Mouse (Mus musculus) macrophage (primary cell): Measurements from ENCODE around the gene E130208F15Rik. TPM values are rescaled to one million over a fixed set of nuclear protein-coding genes. Genes with fewer than 3 reads are reported as not detected.

ENCODE experiments used
- H3K27ac ChIP-seq: fragments of 350-480 bp; formaldehyde crosslinking; 2 replicates; pipeline ENCODE4 v1.9.0; 2021
- H3K36me3 ChIP-seq: fragments of 350-480 bp; formaldehyde crosslinking; 2 replicates; pipeline ENCODE4 v1.9.0; 2021; ENCODE audit errors: inconsistent target
- H3K4me3 ChIP-seq: fragments of 350-480 bp; formaldehyde crosslinking; 2 replicates; pipeline ENCODE4 v1.9.0; 2021; ENCODE audit errors: inconsistent target
- H3K79me2 ChIP-seq: fragments of 350-480 bp; formaldehyde crosslinking; 2 replicates; pipeline ENCODE4 v1.9.0; 2021; ENCODE audit errors: inconsistent target
- WGBS: methylation state at CpG from one replicate; pipeline ENCODE4 v1.1.7; 2026; ENCODE audit warnings: inconsistent platforms; ENCODE audit not compliant: missing documents; 5-methylcytosine and 5-hydroxymethylcytosine counted together
- polyA plus RNA-seq: library from polyadenylated mRNA; stranded (reverse); fragments of 250-400 nt; gene quantifications from 3 replicates; pipeline ENCODE4 v1.2.4, GENCODE M21; 2018; ENCODE audit warnings: inconsistent platforms

E130208F15Rik gene
- polyA plus RNA-seq, 1 experiment from 2014 or later: 0.57 TPM

- no peak overlapping the region for H3K27ac ChIP-seq
- H3K4me3 ChIP-seq: no peak overlapping the region
- H3K79me2 ChIP-seq: no peaks in the 10 kb centered on the region
- H3K36me3 ChIP-seq: no peaks in the 10 kb centered on the region
- WGBS: 89% methylated on average over 6 of the region's 6 CpGs
Measured at GRCm38 (mm10) chr7:30335688-30336087, 14.1 kb downstream of the E130208F15Rik start.

GRCm38 (mm10) chr7:30336384-30336783 lies 14.8 kb downstream of the E130208F15Rik start:
- H3K4me3 ChIP-seq: no peak overlapping the region
- 2% methylated on average over 9 of the region's 9 CpGs for WGBS
- H3K27ac ChIP-seq: no peak overlapping the region
- no peaks in the 10 kb centered on the region for H3K79me2 ChIP-seq
- H3K36me3 ChIP-seq: no peaks in the 10 kb centered on the region

- H3K4me3 ChIP-seq: no peak overlapping the region
- 88% methylated on average over 5 of the region's 5 CpGs for WGBS
- H3K36me3 ChIP-seq: no peaks in the 10 kb centered on the region
- H3K27ac ChIP-seq: no peak overlapping the region
- no peaks in the 10 kb centered on the region for H3K79me2 ChIP-seq
Measured at GRCm38 (mm10) chr7:30339432-30340109, 18.0 kb downstream of the E130208F15Rik start.

- WGBS: 30% methylated on average over 21 of the region's 21 CpGs
- Histone ChIP-seq H3K4me3 (no peak overlapping the region), H3K27ac (no peak overlapping the region), H3K36me3 (no peaks in the 10 kb centered on the region), H3K79me2 (no peaks in the 10 kb centered on the region)
Measured at GRCm38 (mm10) chr7:30346635-30347379, 25.3 kb downstream of the E130208F15Rik start.

- Histone ChIP-seq H3K4me3 (no peak overlapping the region), H3K36me3 (no peaks in the 10 kb centered on the region), H3K27ac (no peak overlapping the region), H3K79me2 (no peaks in the 10 kb centered on the region)
- under 1% methylated on average over 30 of the region's 30 CpGs for WGBS
Measured at GRCm38 (mm10) chr7:30347828-30348227, 26.3 kb downstream of the E130208F15Rik start.

GRCm38 (mm10) chr7:30353279-30353822 lies 31.8 kb downstream of the E130208F15Rik start:
- WGBS: 12% methylated on average over 6 of the region's 6 CpGs
- Histone ChIP-seq H3K79me2 (no peaks in the 10 kb centered on the region), H3K4me3 (no peak overlapping the region), H3K27ac (no peak overlapping the region), H3K36me3 (no peaks in the 10 kb centered on the region)

GRCm38 (mm10) chr7:30354059-30354458 lies 32.5 kb downstream of the E130208F15Rik start:
- H3K4me3 ChIP-seq: no peak overlapping the region
- WGBS: 75% methylated on average over 4 of the region's 4 CpGs
- H3K36me3 ChIP-seq: no peaks in the 10 kb centered on the region
- no peaks in the 10 kb centered on the region for H3K79me2 ChIP-seq
- H3K27ac ChIP-seq: no peak overlapping the region

DNA sequence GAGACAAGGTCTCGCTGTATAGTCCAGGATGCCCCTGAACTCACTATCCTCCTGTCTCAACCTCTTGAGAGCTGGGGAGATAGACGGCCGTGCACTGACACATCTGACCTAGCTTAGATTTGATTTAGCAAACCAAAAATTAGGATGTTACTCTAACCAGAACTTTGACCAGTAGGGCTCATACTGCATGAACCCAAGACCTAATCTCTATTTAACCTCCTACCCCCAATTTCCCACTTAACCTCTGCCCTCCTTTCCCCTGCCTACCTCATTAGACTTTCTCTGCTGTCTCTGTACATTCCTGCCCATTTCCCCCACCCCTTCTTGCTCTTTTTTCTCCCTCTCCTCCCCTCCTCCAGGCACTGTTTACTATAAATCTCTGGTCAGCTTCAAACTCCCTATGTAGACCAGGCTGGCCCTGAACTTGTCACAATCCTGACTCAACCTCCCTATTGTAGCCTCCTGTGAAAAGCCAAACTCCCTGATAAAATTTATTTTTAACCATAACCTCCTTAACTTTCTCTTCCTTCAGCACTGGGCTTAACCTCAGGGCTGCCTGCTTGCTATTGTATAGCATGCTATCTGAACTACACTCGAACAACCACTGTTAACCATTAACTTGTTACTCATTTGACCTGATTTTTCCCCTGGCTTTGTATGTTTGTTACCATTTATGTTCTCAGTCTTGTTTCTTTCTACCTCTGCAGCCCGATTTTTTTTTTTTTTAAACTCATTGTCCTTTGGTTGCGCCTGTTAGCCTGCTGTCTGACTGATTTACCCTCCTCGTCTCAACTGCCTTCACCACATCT lies 37.0 kb downstream of the E130208F15Rik start:
- Histone ChIP-seq H3K27ac (no peak overlapping the region), H3K4me3 (no peak overlapping the region)
- whole genome bisulfite sequencing: 81% methylated on average over 7 of the region's 7 CpGs

GRCm38 (mm10) chr7:30359276-30359865 lies 37.8 kb downstream of the E130208F15Rik start:
- H3K27ac ChIP-seq: no peak overlapping the region
- H3K36me3 ChIP-seq: no peaks in the 10 kb centered on the region
- no peak overlapping the region for H3K4me3 ChIP-seq
- WGBS: 90% methylated on average over 31 of the region's 31 CpGs
- H3K79me2 ChIP-seq: no peaks in the 10 kb centered on the region

More for the DNA sequence above, 37.0 kb downstream of the E130208F15Rik start:
- no peaks in the 10 kb centered on the region for H3K36me3 ChIP-seq
- H3K79me2 ChIP-seq: no peaks in the 10 kb centered on the region

- Histone ChIP-seq H3K4me3 (no peak overlapping the region), H3K36me3 (no peaks in the 10 kb centered on the region), H3K79me2 (no peaks in the 10 kb centered on the region), H3K27ac (no peak overlapping the region)
- 91% methylated on average over 17 of the region's 17 CpGs for WGBS
Measured at GRCm38 (mm10) chr7:30360028-30360427, 38.5 kb downstream of the E130208F15Rik start.

GRCm38 (mm10) chr7:30362652-30363343 lies 41.3 kb downstream of the E130208F15Rik start, which contains the start of gene Lrfn3:
Lrfn3 (minus strand) TSS chr7:30362772.
- Histone ChIP-seq H3K36me3 (no peaks in the 10 kb centered on the region), H3K27ac (no peak within 1 kb of the TSS), H3K4me3 (no peak within 1 kb of the TSS), H3K79me2 (no peaks in the 10 kb centered on the region)
- 8% methylated on average over 29 of the region's 55 CpGs for WGBS

- Histone ChIP-seq H3K4me3 (no peak overlapping the region), H3K36me3 (no peaks in the 10 kb centered on the region), H3K79me2 (no peaks in the 10 kb centered on the region), H3K27ac (no peak overlapping the region)
- 66% methylated on average over 5 of the region's 6 CpGs for WGBS
Measured at GRCm38 (mm10) chr7:30363344-30363738, 41.8 kb downstream of the E130208F15Rik start.

DNA sequence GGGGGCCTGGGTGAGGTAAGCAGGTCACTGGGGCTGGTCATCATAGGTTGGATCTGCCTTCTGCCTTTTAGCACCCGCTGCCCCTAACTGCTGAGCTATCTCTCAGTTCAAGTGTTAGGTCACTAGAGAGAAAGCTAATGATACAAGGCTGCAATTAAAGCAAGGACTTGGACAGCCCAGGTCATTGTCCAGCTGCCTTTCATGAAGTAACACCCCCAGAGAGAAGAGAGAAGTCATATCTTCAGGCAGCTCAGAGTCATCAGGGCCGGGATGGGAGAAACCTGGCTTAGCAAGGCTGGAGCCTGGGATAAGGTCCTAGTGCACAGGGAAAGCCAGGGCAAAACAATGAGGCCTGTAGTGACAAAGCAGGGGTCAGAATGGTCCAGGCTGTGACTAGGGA lies 45.9 kb downstream of the E130208F15Rik start:
- Histone ChIP-seq H3K36me3 (no peaks in the 10 kb centered on the region), H3K27ac (no peak overlapping the region), H3K79me2 (no peaks in the 10 kb centered on the region), H3K4me3 (no peak overlapping the region)
- WGBS: 75% methylated on average over 2 of the region's 2 CpGs
